Mouse (Mus musculus) left cerebral cortex, adult 18-20 months (tissue): Measurements from ENCODE around the gene Zfp52. TPM values are rescaled to one million over a fixed set of nuclear protein-coding genes. Genes with fewer than 3 reads are reported as not detected.

ENCODE experiments used
- DNase-seq, 2 experiments: peaks; one replicate each; pipeline ENCODE4 v3.0.0; 2021 to 2022; ENCODE audit warnings: low spot score in 2 of 2, mixed read lengths in 1 of 2
- total RNA-seq, 2 experiments: library from RNA; stranded (reverse); gene quantifications; 2 replicates each; pipeline ENCODE4 v1.2.3; 2021

The Zfp52 gene
- total RNA-seq, 2 experiments from 2014 or later: 6.5 to 7.3 TPM

DNA sequence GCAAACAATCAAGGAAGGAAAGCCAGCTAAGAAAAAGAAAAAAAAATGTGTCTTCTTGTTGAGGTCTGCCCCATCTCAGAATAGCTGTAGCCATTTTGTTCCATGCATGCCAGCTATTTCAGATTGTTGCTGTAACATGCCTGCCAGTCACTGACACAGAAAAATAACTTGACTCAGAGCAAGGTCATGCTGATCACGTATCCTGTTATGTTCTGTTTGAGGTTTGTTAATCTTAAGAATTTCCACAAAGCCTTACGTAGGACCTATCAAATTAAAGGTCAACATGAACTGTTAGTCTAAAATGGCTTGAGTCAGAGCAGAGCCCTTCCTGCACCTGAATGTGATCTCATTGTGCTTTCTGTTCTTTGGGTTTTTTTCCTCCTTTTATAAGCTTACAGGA is 1.3 kb downstream of the Zfp52 start:
- DNase-seq: no peak

DNA sequence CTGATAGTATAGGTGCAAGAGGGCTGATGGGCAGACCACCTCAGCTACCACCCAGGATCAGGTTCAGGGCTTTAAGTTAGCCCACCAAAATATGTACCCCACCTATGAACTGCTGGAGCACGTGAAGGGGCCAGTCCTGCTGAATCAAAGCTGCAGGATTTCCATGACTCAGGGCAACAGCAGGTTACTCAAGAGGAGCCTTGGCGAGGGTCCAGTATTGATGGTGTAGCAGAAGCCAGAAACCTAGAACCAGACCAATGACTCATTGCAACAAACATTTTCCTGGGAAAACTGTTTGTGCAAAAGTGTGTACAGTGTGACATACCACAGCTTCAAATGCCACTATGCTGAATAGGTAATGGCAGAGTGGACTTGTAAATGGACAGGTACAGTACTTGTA is 22.5 kb downstream of the Zfp52 start:
- no peak for DNase-seq

DNA sequence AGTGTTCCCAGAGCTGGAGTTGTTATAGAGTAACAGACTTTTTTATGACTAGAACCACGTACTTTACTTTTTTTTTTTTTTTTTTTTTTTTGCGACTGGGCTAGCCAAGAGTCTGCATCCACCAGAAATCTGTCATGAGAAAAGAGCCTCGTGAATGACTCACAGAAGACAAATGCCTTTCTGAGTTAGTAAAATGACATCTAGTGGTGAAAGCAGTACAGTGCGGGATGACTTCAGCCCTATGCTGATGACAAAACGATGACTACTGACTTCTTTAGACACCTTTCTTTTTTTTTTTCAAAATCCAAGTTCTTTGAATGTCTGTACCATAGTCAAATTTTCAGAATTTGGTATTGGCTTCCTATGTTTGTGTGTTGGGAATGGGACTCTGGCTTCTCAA is 30.9 kb downstream of the Zfp52 start:
- peak; percentile 46 to 53 for DNase-seq

DNA sequence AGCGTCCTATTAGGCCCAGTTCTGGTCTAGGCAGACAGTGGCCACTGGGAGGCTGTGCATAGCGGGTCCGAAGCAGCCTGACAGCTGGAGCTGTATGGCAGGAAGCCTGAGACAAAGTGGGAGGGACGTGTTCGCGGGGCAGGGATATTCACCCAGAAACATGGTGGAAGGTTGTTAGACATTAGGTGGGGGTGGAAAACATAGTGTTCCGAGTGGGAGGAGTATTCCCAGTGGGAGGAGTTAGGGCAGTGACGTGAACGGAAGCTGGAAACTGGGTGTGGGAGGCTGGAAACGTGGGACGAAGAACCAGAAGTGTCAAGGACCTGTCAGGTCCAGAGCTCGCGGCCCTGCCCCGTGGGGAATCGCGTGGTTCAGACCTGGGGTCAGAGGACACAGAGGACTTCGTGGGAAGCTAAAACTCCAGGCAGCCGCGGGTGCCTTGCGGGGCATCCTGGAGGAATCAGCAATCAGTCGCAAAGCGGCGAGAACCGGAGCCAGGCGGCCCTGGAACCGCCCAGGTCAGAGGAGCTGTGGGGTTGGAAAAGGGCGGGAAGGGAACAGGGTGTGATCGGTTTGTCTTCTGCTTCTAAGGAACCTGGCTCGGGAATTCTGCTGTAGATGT is 31.5 kb downstream of the Zfp52 start, which contains the start of gene Zfp948:
TSS of gene Zfp948 (plus strand) at position 281 of the 622 bp plus-strand sequence.
- DNase-seq: peak; percentile 77 to 81

DNA sequence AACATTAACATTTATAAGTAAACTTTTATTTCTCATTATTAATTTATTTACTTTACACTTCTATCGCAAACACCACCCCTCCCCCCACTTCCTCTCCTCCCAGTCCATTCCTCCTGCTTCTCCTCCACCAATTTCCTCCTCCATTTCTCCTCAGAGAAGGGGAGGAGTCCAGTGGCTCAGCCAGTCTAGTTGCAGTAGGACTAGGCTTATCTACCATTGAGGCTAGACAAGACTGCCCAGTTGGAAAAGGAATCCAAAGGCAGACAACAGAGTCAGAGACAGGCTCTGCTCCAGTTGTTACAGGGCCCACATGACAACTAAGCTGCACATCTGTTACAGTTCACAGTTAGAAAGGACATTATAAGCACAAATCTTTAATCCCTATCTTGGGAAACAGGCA is 32.4 kb downstream of the Zfp52 start:
- DNase-seq: peak in 1 of 2 experiments; percentile 4

DNA sequence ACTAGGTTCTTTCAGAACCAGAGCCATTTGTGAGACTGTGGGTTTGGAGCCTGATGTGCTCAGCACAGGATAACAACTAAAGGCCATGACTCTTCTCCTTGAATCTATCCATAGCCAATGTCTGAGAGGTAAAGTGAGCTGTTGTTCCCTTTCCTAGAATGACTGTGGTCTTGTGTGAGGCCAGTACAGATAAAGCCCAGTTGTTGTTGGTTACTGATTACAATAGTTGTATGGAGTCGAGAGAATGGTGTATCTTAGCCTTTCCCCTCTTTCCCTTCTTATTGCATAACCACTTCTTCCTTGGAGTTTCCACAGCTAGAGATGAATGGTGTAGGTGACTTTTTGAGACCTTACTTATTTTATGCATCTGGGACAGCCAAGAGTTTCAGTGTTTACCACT is 43.7 kb downstream of the Zfp52 start:
- DNase-seq: no peak

DNA sequence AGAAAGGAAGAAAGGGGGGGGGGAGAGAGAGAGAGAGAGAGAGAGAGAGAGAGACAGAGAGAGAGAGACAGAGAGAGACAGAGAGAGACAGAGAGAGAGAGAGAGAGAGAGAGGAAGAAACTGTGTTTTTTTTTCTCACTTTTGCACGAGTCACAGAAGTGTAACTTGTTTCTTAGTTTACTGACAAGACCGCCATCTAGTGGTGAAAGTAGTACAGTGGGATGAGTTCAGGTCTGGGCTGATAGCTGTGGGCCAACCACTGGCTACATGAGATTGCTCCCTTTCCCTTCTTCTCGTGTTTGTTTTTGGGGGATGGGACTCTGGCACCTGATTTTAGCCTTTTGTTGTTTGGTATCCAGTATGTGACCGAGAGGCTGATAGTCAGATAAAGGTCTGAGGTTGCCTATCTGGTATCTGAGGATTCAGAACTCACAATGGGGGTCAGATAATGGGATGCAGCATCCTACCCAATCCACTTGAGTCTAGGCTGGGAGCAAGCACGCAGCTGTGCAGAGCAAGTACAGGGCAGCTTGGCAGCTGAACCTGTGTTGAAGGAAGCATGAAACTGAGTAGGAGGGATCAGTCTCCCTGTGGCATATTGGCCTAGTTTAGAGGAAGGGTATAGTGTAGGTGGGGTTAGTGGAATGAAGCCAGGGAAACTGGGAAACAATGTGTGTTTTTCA is 44.3 kb downstream of the Zfp52 start:
- peak in 1 of 2 experiments; percentile 44 for DNase-seq

DNA sequence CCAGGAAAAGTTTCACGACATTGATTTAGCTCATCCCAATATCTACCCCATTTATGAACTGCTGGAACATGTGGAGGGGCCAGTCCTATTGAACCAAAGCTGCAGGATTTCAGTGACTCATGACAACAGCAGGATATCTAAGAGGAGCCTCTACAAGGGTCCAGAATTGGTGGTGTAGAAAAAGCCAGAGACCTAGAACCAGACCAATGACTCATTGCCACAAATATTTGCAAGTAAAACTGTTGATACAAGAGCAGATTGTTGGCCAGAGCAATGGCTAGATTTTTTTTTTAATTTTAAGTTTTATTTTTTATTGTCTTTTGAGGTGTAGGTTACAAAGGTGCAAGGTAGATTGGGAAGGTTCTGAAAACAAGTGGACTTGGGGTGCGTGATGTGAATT is 50.2 kb downstream of the Zfp52 start:
- DNase-seq: no peak

Other genes with a start within 250 kb of the Zfp52 start
- gene Vmn1r237, start 223.7 kb upstream of the Zfp52 start, total RNA-seq: not detected
- 1 to 10 TPM; 1.4 to 1.8 TPM for gene Zfp677, start 151.8 kb upstream of the Zfp52 start, total RNA-seq
- 1 to 10 TPM; 1.2 to 1.4 TPM for gene Zfp54, start 112.3 kb upstream of the Zfp52 start, total RNA-seq
- gene Zfp51, start 85.2 kb upstream of the Zfp52 start, total RNA-seq: 1 to 10 TPM; 4.6 to 4.8 TPM
- gene Zfp53, start 46.5 kb upstream of the Zfp52 start, total RNA-seq: 1 to 10 TPM; 4.7 to 4.9 TPM
- gene Zfp948, start 31.5 kb downstream of the Zfp52 start, total RNA-seq: 10 to 100 TPM; 12.6 to 13.0 TPM
- 10 to 100 TPM; 13.2 TPM for gene Zfp983, start 115.1 kb downstream of the Zfp52 start, total RNA-seq
- gene Gm10226, start 156.3 kb downstream of the Zfp52 start, total RNA-seq: 1 to 10 TPM; 6.2 to 7.2 TPM
- gene Zfp760, start 172.2 kb downstream of the Zfp52 start, total RNA-seq: 1 to 10 TPM; 7.3 to 7.6 TPM
- 1 to 10 TPM; 2.9 to 3.0 TPM for gene Zfp229, start 195.3 kb downstream of the Zfp52 start, total RNA-seq